In genomic region chr16:31623136-31623535, GRCm38 (mm10) we compare ENCODE assay signal across 16 mouse cellular contexts.
"Had no signal": no experiment of that assay in that cellular context is flagged by ENCODE, and none has a peak within 500 bp of the region (broad histone marks: within the 10 kb centered on the region; RNA-seq: fewer than 3 reads in every experiment).

No protein-coding gene starts in this region.

- H3K36me3 ChIP-seq: intestine, embryonic 15.5 days; liver, embryonic 13.5 days; midbrain, embryonic 12.5 days; neural tube, embryonic 13.5 days; stomach, embryonic 15.5 days had no signal

- H3K9me3 ChIP-seq: intestine, embryonic 15.5 days; liver, embryonic 13.5 days; midbrain, embryonic 12.5 days; neural tube, embryonic 13.5 days; stomach, embryonic 15.5 days had no signal

- DNase-seq: kidney, adult 18-20 months; kidney, adult 9 months; kidney, postnatal 14 days; kidney, postnatal 4 days; left cerebral cortex, postnatal 4 days; liver, embryonic 13.5 days; retina, postnatal 1 day; right cerebral cortex, postnatal 25 days; spleen, adult 18-20 months; thymus, postnatal 36 days had no signal

- H3K9ac ChIP-seq: intestine, embryonic 15.5 days; liver, embryonic 13.5 days; midbrain, embryonic 12.5 days; neural tube, embryonic 13.5 days; stomach, embryonic 15.5 days had no signal

- H3K4me3 ChIP-seq: intestine, embryonic 15.5 days; liver, embryonic 13.5 days; midbrain, embryonic 12.5 days; myocyte; neural tube, embryonic 13.5 days; stomach, embryonic 15.5 days had no signal

- ATAC-seq: intestine, embryonic 15.5 days; midbrain, embryonic 16.5 days had no signal

- H3K27me3 ChIP-seq: intestine, embryonic 15.5 days; midbrain, embryonic 12.5 days; neural tube, embryonic 13.5 days; stomach, embryonic 15.5 days had no signal

- H3K4me2 ChIP-seq: intestine, embryonic 15.5 days; liver, embryonic 13.5 days; midbrain, embryonic 12.5 days; neural tube, embryonic 13.5 days; stomach, embryonic 15.5 days had no signal

- H3K27ac ChIP-seq: intestine, embryonic 15.5 days; liver, embryonic 13.5 days; midbrain, embryonic 12.5 days; neural tube, embryonic 13.5 days; stomach, embryonic 15.5 days had no signal
